Mouse (Mus musculus): ENCODE results near the gene Nlrc3.

Nlrc3 gene

DNA sequence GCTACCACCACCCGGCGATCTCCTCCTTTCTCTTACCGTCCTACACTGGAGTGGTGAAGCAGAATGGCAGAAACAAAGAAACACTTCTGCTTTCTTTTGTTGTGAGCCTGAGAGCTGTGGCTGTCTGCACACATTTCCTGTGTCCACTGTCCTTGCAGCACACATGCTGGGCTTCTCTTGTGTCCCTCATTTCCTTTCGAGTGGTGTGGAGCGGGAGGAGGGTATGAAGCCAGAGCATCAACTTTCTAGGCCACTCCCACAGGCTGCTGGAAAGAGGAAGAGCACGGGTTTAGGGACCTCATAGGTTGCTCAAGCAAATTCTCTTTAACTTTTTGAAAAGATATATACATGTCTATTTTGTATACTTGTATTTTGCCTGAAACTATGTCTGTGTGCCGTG is 47.3 kb downstream of the Nlrc3 start:
- no peak for DNase-seq (ENCODE audit: low spot score in 2 of 2)

DNA sequence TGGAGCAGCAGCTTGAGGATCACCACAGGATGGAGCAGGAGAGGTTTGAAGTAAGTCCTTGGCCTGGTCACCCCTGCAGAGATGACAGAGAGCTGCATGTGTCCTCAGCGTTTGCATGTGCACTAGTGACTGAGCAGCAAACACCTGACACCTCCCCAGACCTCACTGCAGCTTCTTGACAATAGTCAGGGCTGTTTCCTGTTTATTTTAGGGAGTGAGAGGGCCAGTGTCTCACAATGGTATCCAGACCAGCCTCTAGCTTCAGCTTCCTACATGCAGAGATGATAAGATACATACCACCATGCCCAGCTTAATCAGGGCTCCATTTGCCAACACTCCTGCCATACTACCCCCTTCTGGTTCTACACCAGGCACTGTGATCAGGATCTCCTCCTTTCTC is 47.9 kb downstream of the Nlrc3 start:
- no peak for DNase-seq (ENCODE audit: low spot score in 2 of 2)

DNA sequence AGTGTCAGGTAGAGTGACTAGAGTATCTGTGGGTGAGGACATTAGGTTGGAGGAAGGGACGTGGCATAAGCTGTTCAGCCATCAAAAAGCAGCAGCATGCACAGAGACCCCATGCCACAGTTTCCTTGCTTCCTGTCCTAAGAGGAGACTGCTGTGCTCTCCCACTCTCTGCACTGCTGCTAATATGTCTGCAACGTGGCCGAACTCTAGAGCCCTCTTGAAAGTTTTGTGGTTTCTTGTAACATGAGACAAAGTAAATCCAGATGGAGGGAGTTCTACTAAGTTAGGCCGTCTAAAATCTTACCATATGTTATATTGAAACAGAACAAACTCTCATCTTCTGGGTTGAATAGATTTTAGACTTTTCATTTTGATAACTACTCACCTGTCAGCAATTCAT is 52.5 kb downstream of the Nlrc3 start:
- no peak for DNase-seq (ENCODE audit: low spot score in 2 of 2)

DNA sequence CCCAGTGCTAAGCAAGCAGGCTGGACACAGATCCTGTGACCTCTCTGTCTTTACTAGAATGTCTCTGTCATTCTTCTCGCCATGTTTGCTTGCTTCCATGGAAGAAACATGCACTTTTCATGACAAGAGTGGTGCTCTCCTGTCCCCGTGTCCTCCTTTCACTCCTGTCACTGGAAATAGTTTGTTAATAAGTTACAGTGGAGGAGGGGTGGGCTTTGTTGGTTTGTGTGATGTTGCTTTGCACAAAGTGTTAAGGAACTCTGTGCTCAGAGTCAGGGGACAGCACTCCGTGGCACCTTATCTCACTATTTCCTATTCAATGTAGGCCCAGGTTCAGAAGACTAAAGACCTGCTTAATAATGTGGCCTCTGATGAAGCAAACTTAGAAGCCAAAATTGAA is 52.9 kb downstream of the Nlrc3 start:
- no peak for DNase-seq (ENCODE audit: low spot score in 2 of 2)

DNA sequence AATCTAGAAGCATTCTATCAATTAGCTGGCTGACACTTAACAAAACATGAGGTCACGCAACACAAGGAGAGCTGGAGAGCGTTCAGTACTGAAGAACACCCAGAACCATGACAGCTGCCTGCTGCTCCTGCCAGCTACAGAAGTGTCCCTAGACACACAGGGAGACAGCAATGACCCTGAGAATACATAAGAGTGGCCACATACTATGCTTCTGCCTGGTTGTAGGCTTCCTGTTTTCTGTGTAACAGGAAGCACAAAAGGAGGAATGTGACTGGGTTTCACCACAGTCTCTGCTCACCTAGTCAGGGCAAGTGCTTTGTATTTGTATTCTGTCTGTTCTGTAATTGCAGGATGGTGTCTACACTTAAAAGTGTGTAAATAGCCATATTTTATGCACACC is 55.7 kb downstream of the Nlrc3 start:
- no peak for DNase-seq (ENCODE audit: low spot score in 2 of 2)

DNA sequence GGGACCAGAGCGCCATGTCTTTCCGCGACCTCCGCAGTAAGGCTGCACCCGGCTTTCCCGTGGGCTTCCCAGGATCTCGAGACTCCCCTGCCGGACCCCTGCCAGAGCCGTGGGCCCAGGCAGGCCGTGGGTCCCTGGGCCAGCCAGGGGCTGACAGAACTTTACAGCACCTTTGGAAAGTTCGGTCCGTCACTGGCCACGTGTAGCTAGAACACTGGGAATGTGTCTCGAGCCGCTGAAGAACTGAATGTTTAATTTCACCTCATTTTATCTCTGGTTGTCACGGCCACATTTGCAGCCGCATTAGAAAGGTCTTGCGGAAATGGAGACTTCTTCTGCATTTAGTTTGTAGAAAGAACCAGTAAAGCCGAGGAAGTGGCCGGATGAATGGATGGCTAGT is 67.3 kb downstream of the Nlrc3 start:
- DNase-seq (ENCODE audit: low spot score in 2 of 2): no peak

DNA sequence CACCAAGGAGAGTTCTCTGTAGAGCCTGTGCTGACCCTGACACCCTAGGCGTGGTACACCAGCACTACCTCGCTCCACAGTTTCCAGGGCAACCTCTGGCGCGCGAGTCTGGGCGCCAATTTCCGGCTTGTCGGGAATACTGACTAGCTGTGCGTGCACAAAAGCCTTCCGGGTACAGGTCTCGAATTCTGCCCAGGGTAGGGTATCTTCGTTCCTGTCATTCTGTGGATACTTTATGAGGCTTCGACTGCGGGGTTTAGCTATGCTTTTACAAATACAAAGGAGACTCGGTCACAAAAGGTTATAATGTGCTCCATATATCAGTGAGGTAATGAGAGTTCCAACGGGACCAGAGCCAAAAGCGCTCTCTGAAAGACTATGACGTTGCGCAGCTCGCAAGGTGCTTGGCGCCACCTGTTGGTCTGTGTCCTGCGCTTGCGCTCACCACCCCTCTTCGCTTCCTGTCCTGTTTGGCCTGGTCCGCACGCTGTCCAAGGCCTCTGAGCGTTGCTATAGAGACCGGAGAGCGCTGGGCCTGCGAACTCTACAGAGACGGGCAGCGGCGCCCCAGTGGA is 67.8 kb downstream of the Nlrc3 start, which contains the start of the genes 1700037C18Rik and Cluap1:
TSS of gene 1700037C18Rik (minus strand) at position 153 of the 575 bp plus-strand sequence.
TSS of gene Cluap1 (plus strand) at position 265 of the 575 bp plus-strand sequence.
- DNase-seq (ENCODE audit: low spot score in 2 of 2): peak; percentile 96 to 97

DNA sequence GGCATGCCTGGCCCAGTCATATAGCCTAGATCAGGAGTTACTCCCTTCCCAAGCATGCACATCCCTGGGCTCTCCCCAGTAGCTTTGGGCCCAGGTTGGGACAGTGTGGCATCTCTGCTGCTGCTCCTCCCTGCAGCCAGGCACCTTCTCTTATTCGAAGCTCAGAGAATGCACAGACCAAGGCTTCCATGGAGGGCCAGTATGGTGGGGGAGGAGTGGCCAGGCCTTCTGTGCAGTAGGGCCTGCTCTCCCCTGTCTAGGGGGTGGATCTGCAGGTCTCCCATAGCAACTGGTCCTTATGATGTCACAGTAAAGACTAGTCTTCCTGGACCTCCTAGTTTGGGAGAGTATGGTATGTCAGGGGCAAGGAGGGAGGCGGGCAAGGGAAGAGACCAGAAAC is 69.0 kb downstream of the Nlrc3 start:
- no peak for DNase-seq (ENCODE audit: low spot score in 2 of 2)

DNA sequence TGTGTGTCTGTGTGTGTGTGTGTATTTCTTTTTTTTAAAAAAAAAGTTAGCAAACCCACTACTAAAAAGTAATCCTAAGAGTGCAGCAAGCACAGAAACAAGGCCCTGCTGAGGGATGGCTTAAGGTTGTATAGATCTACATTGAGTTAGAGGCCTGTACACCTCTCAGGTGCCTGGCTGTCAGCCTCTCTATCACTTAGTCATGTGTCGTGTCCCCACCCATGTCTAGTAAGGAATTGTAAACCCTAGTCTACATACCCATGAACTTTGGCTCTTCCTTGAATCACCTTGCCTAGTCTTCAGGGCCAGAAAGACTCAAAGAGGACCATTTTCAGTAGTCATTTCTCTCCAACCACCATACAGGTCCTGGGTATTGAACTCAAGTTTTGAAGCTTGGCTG is 79.9 kb downstream of the Nlrc3 start:
- DNase-seq (ENCODE audit: low spot score in 2 of 2): no peak

DNA sequence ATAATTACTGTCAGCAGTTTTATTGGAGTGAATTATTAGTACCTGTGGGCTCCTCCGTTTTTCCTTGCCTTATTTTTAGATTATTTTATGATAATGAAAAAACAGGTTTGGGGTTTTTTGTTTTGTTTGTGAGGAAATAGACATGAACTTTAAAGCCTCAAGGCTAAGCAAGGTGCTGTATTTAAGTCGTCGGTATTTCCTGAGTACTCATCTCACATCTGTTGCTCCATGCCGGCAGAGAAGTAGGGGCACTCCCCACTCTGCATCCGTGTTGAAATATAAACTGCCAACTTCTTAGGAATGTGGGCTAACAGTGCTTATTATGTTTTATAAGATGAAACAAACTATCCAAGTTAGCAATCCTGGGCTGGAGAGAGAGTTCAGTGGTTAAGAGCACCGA is 80.4 kb downstream of the Nlrc3 start:
- DNase-seq (ENCODE audit: low spot score in 2 of 2): no peak

DNA sequence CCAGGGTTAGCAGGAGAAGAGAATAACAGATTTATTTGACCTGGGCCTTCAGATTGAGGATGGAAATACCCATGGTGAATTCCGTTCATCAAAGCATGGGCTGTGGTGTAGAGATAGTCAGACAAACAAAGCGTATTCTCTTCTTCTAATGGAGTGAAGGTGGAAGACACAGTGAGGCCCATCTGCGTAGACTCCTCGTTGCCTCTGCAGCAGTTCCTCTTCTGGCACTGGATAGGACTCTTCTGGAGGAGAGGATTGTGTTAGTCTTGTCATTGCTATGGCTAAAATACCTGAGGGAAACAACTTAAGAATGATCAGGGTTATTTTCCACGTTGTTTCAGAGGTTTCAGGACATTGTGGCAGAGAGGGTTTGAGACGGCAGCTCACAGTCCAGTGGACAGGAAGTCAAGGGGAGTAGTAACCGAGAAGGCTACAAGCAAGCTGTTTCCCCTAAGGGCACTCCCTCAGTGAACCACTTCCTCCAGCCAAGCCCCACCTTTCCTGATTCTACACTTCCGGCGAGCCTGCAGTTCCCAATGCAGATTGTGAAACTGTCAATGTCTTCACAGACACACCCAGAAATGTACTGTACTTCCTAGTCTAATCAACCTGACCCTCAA is 81.1 kb downstream of the Nlrc3 start:
- DNase-seq (ENCODE audit: low spot score in 2 of 2): no peak

Data from right cerebral cortex, postnatal 10 days (tissue).